Mouse (Mus musculus): ENCODE measurements around the gene Polrmt. TPM values are rescaled to one million over a fixed set of nuclear protein-coding genes. Genes with fewer than 3 reads are reported as not detected.

Polrmt gene
- total and polyA plus RNA-seq, 2 experiments from 2014 or later = 32.5 to 43.2 TPM

- H3K4me2 ChIP-seq (ENCODE audit: low read depth, low read length, poor library complexity, severe bottlenecking) = no peak overlapping the region
- no peak for ATAC-seq (ENCODE audit: low FRiP score)
- H3K9ac ChIP-seq (replicated peaks; ENCODE audit: low read length, poor library complexity, severe bottlenecking) = no peak overlapping the region
- no peaks in the 10 kb centered on the region for H3K9me3 ChIP-seq (ENCODE audit: low read length)
- no peak overlapping the region for H3K4me3 ChIP-seq (ENCODE audit: low read depth, low read length)
- WGBS = 68% methylated on average over 7 of the region's 7 CpGs
- peak; percentile 59 for TF ChIP-seq CTCF (IDR thresholded peaks at IDR 0.05)
- H3K36me3 ChIP-seq (ENCODE audit: insufficient read depth, low read length) = no peaks in the 10 kb centered on the region
- H3K27ac ChIP-seq (ENCODE audit: low read depth, low read length) = no peak overlapping the region
- H3K27me3 ChIP-seq (ENCODE audit: insufficient read depth, low read length) = no peaks in the 10 kb centered on the region
- H3K4me1 ChIP-seq (ENCODE audit: insufficient read depth, low read length) = no peaks in the 10 kb centered on the region; the same call in 1 of the 2 replicates
- no peak for DNase-seq (ENCODE audit: low spot score)
These were observed 36.7 kb upstream of the Polrmt start for GRCm38 (mm10) chr10:79783050-79783449.

- Histone ChIP-seq H3K4me1 (ENCODE audit: insufficient read depth, low read length) (no peaks in the 10 kb centered on the region; the same call in 1 of the 2 replicates), H3K9ac (replicated peaks; ENCODE audit: low read length, poor library complexity, severe bottlenecking) (no peak overlapping the region), H3K4me3 (ENCODE audit: low read depth, low read length) (no peak overlapping the region), H3K9me3 (ENCODE audit: low read length) (no peaks in the 10 kb centered on the region), H3K27me3 (ENCODE audit: insufficient read depth, low read length) (peaks cover 7% of the 10 kb centered on the region; the same call in 1 of the 2 replicates), H3K4me2 (ENCODE audit: low read depth, low read length, poor library complexity, severe bottlenecking) (no peak overlapping the region), H3K36me3 (ENCODE audit: insufficient read depth, low read length) (no peaks in the 10 kb centered on the region), H3K27ac (ENCODE audit: low read depth, low read length) (no peak overlapping the region)
- 63% methylated on average over 5 of the region's 5 CpGs for WGBS
- ATAC-seq (ENCODE audit: low FRiP score) (no peak), DNase-seq (ENCODE audit: low spot score) (no peak)
- TF ChIP-seq CTCF (IDR thresholded peaks at IDR 0.05) = no peak
These were observed 35.6 kb upstream of the Polrmt start for GRCm38 (mm10) chr10:79781956-79782355.

GRCm38 (mm10) chr10:79781139-79781538 lies 34.8 kb upstream of the Polrmt start:
- Histone ChIP-seq H3K36me3 (ENCODE audit: insufficient read depth, low read length) (no peaks in the 10 kb centered on the region), H3K9me3 (ENCODE audit: low read length) (no peaks in the 10 kb centered on the region), H3K4me2 (ENCODE audit: low read depth, low read length, poor library complexity, severe bottlenecking) (peak overlapping the region; percentile 78), H3K27ac (ENCODE audit: low read depth, low read length) (no peak overlapping the region), H3K4me1 (ENCODE audit: insufficient read depth, low read length) (no peaks in the 10 kb centered on the region; the same call in 1 of the 2 replicates), H3K4me3 (ENCODE audit: low read depth, low read length) (peak overlapping the region; percentile 50), H3K9ac (replicated peaks; ENCODE audit: low read length, poor library complexity, severe bottlenecking) (peak overlapping the region; percentile 45; the same call in 1 of the 2 replicates), H3K27me3 (ENCODE audit: insufficient read depth, low read length) (peaks cover 12% of the 10 kb centered on the region; the same call in 1 of the 2 replicates)
- ATAC-seq (ENCODE audit: low FRiP score) (no peak), DNase-seq (ENCODE audit: low spot score) (no peak)
- no peak for TF ChIP-seq CTCF (IDR thresholded peaks at IDR 0.05)
- 34% methylated on average over 21 of the region's 21 CpGs for WGBS

GRCm38 (mm10) chr10:79780664-79781015 lies 34.3 kb upstream of the Polrmt start:
- Histone ChIP-seq H3K27ac (ENCODE audit: low read depth, low read length) (no peak overlapping the region), H3K9me3 (ENCODE audit: low read length) (no peaks in the 10 kb centered on the region), H3K36me3 (ENCODE audit: insufficient read depth, low read length) (no peaks in the 10 kb centered on the region), H3K4me1 (ENCODE audit: insufficient read depth, low read length) (no peaks in the 10 kb centered on the region; the same call in 1 of the 2 replicates), H3K9ac (replicated peaks; ENCODE audit: low read length, poor library complexity, severe bottlenecking) (peak overlapping the region; percentile 45), H3K4me3 (ENCODE audit: low read depth, low read length) (peak overlapping the region; percentile 50), H3K4me2 (ENCODE audit: low read depth, low read length, poor library complexity, severe bottlenecking) (peak overlapping the region; percentile 78), H3K27me3 (ENCODE audit: insufficient read depth, low read length) (peaks cover 12% of the 10 kb centered on the region; the same call in 1 of the 2 replicates)
- no peak for TF ChIP-seq CTCF (IDR thresholded peaks at IDR 0.05)
- WGBS = 2% methylated on average over 13 of the region's 13 CpGs
- peak; percentile 71 for ATAC-seq (ENCODE audit: low FRiP score)
- peak; percentile 67 for DNase-seq (ENCODE audit: low spot score)

GRCm38 (mm10) chr10:79779784-79780663 lies 33.6 kb upstream of the Polrmt start:
- H3K4me1 ChIP-seq (ENCODE audit: insufficient read depth, low read length) = no peaks in the 10 kb centered on the region; the same call in 1 of the 2 replicates
- WGBS = 2% methylated on average over 55 of the region's 55 CpGs
- H3K9ac ChIP-seq (replicated peaks; ENCODE audit: low read length, poor library complexity, severe bottlenecking) = peak overlapping the region; percentile 45
- H3K4me3 ChIP-seq (ENCODE audit: low read depth, low read length) = peak overlapping the region; percentile 50
- ATAC-seq (ENCODE audit: low FRiP score) (peak; percentile 93), DNase-seq (ENCODE audit: low spot score) (peak; percentile 95)
- H3K4me2 ChIP-seq (ENCODE audit: low read depth, low read length, poor library complexity, severe bottlenecking) = peak overlapping the region; percentile 78
- peak overlapping the region; percentile 51; the same call in 1 of the 2 replicates for H3K27ac ChIP-seq (ENCODE audit: low read depth, low read length)
- no peaks in the 10 kb centered on the region for H3K9me3 ChIP-seq (ENCODE audit: low read length)
- TF ChIP-seq CTCF (IDR thresholded peaks at IDR 0.05) = peak; percentile 89
- H3K36me3 ChIP-seq (ENCODE audit: insufficient read depth, low read length) = no peaks in the 10 kb centered on the region
- peaks cover 12% of the 10 kb centered on the region; the same call in 1 of the 2 replicates for H3K27me3 ChIP-seq (ENCODE audit: insufficient read depth, low read length)

GRCm38 (mm10) chr10:79779193-79779592 lies 32.8 kb upstream of the Polrmt start:
- Histone ChIP-seq H3K4me2 (ENCODE audit: low read depth, low read length, poor library complexity, severe bottlenecking) (no peak overlapping the region), H3K4me3 (ENCODE audit: low read depth, low read length) (no peak overlapping the region)
- 17% methylated on average over 2 of the region's 2 CpGs for WGBS

More at GRCm38 (mm10) chr10:79779193-79779592, 32.8 kb upstream of the Polrmt start:
- no peak overlapping the region for H3K27ac ChIP-seq (ENCODE audit: low read depth, low read length)
- H3K27me3 ChIP-seq (ENCODE audit: insufficient read depth, low read length) = peaks cover 12% of the 10 kb centered on the region; the same call in 1 of the 2 replicates
- no peaks in the 10 kb centered on the region; the same call in 1 of the 2 replicates for H3K4me1 ChIP-seq (ENCODE audit: insufficient read depth, low read length)
- H3K9me3 ChIP-seq (ENCODE audit: low read length) = no peaks in the 10 kb centered on the region
- no peaks in the 10 kb centered on the region for H3K36me3 ChIP-seq (ENCODE audit: insufficient read depth, low read length)
- TF ChIP-seq CTCF (IDR thresholded peaks at IDR 0.05) = no peak
- no peak for ATAC-seq (ENCODE audit: low FRiP score)
- DNase-seq (ENCODE audit: low spot score) = no peak
- H3K9ac ChIP-seq (replicated peaks; ENCODE audit: low read length, poor library complexity, severe bottlenecking) = no peak overlapping the region
